Mouse (Mus musculus) ES-CJ7 (cell line): ENCODE measurements around the gene Myadm.
A peak's percentile ranks its signal among the peaks of the same experiment; 100 is the strongest.

Experiments
- DNase-seq: peaks from one replicate; pipeline ENCODE4 v3.0.0; 2011; ENCODE audit warnings: low read depth, low spot score

The Myadm gene

GRCm38 (mm10) chr7:3317704-3318103 is 28.8 kb downstream of the Myadm start:
- DNase-seq, result no peak

- DNase-seq, result no peak
These were observed 32.0 kb downstream of the Myadm start for GRCm38 (mm10) chr7:3320856-3321255.

GRCm38 (mm10) chr7:3323826-3324225 is 34.9 kb downstream of the Myadm start:
- no peak for DNase-seq

GRCm38 (mm10) chr7:3327961-3328360 is 39.1 kb downstream of the Myadm start:
- peak; percentile 46 for DNase-seq

GRCm38 (mm10) chr7:3329776-3330546 is 41.1 kb downstream of the Myadm start:
- DNase-seq, result peak; percentile 77

- no peak for DNase-seq
These were observed 42.3 kb downstream of the Myadm start for GRCm38 (mm10) chr7:3331171-3331570.

GRCm38 (mm10) chr7:3331581-3332223 is 42.8 kb downstream of the Myadm start:
- peak; percentile 83 for DNase-seq

- no peak for DNase-seq
These were observed 43.3 kb downstream of the Myadm start for GRCm38 (mm10) chr7:3332224-3332615.

GRCm38 (mm10) chr7:3332619-3333521 is 44.0 kb downstream of the Myadm start, which contains the start of gene Cacng7:
Gene Cacng7, plus strand, starts transcription at chr7:3332955.
- DNase-seq, result no peak

GRCm38 (mm10) chr7:3333542-3333941 is 44.7 kb downstream of the Myadm start:
- no peak for DNase-seq

GRCm38 (mm10) chr7:3336412-3336811 is 47.5 kb downstream of the Myadm start:
- DNase-seq, result no peak

GRCm38 (mm10) chr7:3338286-3338935 is 49.5 kb downstream of the Myadm start:
- peak; percentile 79 for DNase-seq

GRCm38 (mm10) chr7:3339010-3339409 is 50.1 kb downstream of the Myadm start:
- peak; percentile 59 for DNase-seq

GRCm38 (mm10) chr7:3343861-3344260 is 55.0 kb downstream of the Myadm start:
- no peak for DNase-seq

GRCm38 (mm10) chr7:3345301-3345700 is 56.4 kb downstream of the Myadm start:
- no peak for DNase-seq

- DNase-seq, result peak; percentile 99
These were observed 58.7 kb downstream of the Myadm start for GRCm38 (mm10) chr7:3347366-3348287.

GRCm38 (mm10) chr7:3348326-3348725 is 59.4 kb downstream of the Myadm start:
- DNase-seq, result no peak

- peak; percentile 46 for DNase-seq
These were observed 60.9 kb downstream of the Myadm start for GRCm38 (mm10) chr7:3349775-3350174.
